Mouse (Mus musculus) gastrocnemius, postnatal 10 days (tissue): ENCODE data around the gene Ruvbl1. TPM values are rescaled to one million over a fixed set of nuclear protein-coding genes. Genes with fewer than 3 reads are reported as not detected.
A peak's percentile ranks its signal among the peaks of the same experiment; 100 is the strongest.

Source experiments
- DNase-seq: peaks from one replicate; pipeline ENCODE4 v3.0.0; 2021; ENCODE audit warnings: mixed read lengths
- total RNA-seq, 2 experiments: library from RNA; stranded (reverse); gene quantifications; 2 replicates each; pipeline ENCODE4 v1.2.3; 2021

Ruvbl1 gene
- total RNA-seq, 2 experiments from 2014 or later: 29.3 to 29.6 TPM

- DNase-seq: no peak
These were observed 28.5 kb downstream of the Ruvbl1 start for GRCm38 (mm10) chr6:88493712-88494111.

DNA sequence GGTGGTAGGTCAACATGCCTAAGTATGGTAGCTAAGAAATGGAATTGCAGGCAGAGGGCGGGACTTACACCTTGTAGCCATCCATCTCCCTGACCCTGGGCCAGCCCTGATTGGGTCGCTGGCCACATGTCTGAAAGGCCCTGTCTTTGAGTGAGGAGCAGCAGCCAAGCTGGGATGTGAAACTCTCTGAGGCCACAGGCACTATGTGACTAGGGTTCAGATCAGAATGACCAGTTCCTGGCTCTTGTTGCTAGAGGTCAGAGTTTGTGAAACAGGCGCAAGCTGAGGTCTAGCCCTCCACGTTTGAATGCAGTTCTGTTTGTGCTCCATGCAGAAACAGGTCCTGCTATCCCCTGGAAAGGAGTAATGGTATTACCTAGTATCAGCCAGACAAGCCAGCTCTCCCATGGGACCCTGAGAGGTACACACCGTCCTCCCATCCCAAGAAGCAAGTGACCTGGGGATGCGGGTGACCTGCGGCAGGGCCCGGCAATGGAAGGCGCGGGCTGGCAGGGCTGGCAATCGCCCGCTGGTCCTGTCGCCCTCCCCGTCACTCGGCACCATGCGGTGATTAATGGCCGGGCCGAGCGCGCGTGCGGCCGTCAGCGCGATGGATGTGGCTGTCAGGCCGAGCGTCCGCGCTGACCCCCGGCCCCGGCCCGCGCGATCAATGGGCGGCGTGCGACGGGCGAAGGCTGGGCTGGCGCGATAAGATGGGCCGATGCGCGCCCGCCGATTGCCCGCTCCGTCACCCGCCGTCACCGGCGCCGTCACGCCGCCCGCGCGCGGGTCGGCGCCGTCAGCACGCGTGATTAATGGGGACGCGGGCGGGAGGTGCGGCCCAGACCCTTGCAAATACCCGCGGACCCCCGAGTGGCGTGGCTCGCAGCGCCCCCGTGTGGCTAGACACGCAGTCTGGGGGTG is 34.5 kb downstream of the Ruvbl1 start:
- DNase-seq: peak; percentile 67

DNA sequence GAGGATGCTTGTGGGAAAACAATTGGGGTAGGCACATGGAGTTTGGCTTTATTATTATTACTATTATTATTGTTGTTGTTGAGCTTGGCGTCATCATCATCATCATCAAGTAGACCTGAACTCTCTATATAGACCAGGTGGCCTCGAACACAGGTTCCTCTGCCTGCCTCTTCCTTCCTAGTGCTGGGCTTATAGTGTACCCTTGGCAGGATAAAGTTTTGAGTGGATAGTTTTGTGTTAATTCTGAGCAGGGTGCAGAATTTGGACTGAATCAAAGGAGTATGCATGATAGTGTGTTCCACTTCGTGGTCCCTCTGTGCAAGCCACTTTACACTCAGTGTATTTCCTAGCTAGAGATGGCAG is 35.2 kb downstream of the Ruvbl1 start:
- DNase-seq: no peak

DNA sequence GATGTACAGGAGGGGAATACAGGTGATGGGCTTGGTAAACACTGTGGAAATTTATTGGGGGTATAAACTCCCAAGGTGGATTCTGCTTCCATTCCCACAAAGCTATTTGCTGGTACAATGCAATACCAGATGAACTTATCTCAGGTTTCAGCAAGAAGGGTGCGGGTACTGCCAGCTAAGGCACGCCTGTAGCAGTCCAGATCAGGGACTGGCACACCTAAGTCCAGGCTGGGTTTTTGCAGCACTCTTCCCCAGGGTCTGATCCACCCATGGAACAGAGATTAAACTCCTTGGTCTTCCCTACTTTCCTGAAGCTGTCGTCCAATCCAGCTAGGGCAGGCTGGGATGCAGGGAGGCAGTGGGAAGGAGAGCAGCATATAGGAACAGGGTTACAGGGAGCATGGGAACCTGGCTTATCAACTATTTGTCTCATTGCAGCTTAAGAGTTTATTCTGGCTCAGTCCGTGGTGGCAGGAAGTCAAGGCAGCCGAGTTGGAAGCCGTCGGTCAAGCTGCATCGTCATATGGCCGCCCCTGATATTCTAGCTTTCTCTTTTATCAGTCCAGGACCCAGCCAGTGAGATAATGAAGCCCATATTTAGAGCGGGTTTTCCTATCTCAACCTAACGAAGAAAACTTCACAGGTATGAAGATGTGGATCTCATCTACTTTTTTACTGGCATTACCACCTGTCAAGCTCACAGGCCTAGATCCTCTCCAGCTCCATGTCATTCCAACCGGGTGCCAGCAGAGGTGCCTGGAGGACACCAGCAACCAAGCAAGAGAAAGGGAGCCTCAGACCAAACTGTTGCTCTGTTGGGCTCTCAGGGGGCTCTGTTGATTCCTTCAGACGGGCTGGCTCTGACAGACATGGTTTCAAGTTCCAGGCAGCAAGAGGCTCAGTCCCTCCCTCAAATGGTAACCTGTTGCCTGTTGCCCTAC is 37.1 kb downstream of the Ruvbl1 start:
- DNase-seq: no peak

- DNase-seq: no peak
These were observed 37.8 kb downstream of the Ruvbl1 start for GRCm38 (mm10) chr6:88503044-88503443.

DNA sequence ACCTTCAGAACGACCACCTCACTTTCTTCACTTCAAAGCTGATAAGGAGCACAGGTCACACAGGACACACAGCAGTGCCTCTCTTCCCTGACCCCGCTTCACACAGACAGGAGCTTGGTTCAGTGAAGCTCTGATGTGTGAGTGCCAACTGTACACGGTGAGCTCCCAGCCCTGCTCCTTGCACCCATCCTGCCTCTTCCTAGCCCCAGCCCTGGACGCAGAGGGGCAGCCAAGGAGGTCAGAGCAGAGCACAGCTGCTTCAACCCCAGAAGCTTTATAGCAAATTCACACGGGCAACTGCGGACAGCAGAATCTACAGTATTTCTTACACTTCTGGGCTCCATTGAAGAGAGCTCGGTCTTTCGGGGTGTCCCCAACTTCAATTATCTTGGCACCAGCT is 48.8 kb downstream of the Ruvbl1 start:
- no peak for DNase-seq

- no peak for DNase-seq
These were observed 49.3 kb downstream of the Ruvbl1 start for GRCm38 (mm10) chr6:88514546-88514945.

GRCm38 (mm10) chr6:88515971-88516370 is 50.8 kb downstream of the Ruvbl1 start:
- DNase-seq: no peak

DNA sequence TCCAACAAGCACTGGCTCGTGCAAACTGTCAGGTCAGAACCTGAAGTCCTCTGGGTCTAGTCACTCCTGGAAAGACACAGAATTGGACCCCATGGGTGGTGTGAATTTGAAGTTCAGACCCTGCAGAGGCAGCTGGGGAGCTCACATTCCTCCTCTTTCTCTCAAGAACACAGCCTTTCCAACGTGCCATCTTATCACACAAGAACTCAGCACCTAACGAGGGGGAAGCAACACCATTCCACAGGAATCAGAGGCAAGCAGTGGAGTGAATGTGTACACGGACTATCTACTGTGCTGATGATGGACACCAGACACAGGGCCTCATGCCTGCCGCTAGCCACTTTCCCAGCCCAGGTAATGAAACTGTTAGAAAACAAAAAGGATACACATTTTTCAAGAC is 51.5 kb downstream of the Ruvbl1 start:
- DNase-seq: no peak

DNA sequence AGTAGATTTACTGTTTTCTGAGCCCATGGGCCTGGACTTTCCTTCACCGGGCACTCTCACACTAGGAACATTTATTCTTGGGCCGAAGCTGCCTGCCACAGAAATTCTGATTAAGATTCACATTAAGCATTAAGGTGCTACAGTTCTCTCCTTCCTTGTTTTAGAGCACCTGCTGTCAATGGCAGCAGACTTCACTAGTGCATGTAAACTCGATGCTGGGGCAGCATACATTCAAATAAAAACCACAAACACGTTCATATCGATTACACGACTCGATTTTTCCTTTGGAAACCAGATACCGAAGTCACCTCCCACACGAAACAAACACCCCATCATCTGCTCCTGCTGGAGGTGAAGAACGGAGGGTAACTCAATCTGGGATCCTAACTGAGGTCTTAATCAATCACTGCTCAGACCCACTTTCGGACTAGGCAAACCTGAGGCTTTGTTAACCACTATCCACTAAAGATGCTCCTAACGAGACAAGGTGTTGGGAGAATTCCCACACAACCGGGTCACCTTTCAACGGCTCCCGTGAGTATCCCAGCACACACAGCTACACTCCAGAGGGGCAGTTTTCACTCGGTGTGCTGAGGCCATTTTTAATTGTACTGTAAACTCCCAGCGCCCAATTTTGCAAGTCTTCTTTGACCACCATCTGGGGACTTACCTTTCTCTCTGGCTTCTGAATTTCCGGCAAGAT is 52.6 kb downstream of the Ruvbl1 start:
- no peak for DNase-seq

- DNase-seq: peak; percentile 92
These were observed 53.4 kb downstream of the Ruvbl1 start, which contains the start of gene Sec61a1 for GRCm38 (mm10) chr6:88518404-88519263. Sec61a1 (minus strand) TSS chr6:88518905.

DNA sequence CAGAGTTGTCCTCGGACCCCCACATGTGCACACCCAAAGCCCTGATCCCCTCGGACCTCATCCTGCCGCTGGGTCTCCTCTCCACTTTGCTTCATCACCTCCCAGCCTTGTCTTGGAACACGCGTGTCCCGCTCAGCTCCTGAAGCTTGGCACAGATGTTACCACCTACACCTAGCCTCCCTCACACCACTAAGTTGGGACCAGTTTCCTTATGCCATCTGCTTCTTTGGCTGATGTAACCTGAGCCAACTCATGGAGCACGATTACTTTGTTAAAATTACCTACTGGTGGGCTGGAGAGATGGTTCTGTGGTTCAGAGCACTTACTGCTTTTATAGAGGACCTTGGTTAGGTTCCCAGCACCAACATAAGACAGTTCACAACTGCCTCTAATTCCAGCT is 56.6 kb downstream of the Ruvbl1 start:
- DNase-seq: no peak

DNA sequence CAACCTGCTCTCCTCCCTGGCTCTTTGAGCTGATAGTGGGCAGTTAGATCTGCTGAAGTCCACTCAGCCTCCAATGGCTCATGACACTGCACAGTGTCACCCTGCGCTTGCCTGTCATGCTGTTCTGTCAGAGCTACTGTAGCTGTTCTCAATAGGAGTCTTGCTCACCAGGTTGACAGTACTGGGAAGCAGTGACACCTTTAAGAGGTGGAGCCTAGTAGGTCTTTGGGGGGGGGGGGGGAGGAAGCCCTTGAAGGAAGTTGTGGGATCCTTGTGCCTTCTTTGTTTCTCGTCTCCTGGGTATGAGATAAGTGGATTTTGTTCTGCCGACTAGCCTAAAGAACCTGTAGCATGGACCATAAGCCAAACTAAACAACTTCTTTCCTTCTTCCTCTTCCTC is 57.4 kb downstream of the Ruvbl1 start:
- no peak for DNase-seq

- DNase-seq: no peak
These were observed 57.8 kb downstream of the Ruvbl1 start for GRCm38 (mm10) chr6:88523043-88523442.

DNA sequence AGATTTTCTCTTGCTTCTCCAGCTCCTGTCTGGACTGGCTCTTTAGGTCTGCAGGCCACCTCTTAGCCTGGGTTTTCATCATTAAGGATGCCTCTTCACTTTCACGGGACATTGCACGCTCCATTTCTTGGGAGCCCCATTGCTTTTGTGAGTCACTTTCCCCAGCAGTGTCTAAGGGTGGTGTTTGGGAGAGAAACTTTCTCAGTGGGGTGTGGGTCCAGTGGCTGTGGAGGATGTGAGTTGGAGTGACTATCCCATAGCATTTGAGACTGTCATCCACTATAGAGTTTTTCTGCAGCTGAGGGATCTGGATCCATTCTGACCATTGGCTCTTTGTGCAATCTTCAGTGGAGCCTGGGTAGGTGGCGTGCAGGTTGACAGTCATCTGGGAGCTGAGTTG is 58.2 kb downstream of the Ruvbl1 start:
- no peak for DNase-seq

DNA sequence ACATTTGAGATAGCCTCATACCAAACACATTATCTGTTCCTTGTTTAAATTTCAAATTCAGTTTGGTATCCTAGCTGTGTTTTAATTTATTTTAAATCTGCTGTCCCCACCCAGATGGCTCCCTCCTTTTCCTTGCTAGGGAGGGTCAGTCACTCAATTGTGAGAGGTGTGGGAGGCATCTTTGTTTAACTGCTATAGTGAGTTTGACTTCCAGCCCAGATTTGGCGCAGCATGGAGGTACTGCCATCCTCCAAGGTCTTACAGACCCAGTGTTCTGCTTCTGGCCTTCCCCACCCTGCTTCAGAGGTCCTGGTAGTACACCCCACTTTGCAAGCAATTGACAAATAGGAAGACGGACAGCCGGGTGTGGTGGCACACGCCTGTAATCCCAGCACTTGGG is 58.8 kb downstream of the Ruvbl1 start:
- DNase-seq: no peak

DNA sequence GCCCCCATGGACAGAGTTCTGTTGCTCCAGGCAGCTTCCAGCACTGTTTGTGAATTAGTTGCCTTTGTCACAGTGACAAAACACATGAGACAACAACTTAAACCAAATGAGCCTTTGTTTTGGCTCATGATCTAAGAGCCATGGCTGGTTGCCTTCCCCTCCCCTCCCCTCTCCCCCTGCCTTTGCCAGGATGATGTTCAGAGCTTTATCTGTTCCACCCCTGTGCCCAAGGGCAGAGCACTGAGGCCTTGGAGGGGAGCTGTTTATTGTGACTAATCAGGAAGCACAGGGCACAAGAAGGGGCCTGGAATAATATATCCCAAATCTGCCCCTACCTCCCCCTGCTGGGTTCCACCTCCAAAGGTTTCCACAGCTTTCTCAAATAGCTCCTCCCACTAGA is 65.1 kb downstream of the Ruvbl1 start:
- no peak for DNase-seq

DNA sequence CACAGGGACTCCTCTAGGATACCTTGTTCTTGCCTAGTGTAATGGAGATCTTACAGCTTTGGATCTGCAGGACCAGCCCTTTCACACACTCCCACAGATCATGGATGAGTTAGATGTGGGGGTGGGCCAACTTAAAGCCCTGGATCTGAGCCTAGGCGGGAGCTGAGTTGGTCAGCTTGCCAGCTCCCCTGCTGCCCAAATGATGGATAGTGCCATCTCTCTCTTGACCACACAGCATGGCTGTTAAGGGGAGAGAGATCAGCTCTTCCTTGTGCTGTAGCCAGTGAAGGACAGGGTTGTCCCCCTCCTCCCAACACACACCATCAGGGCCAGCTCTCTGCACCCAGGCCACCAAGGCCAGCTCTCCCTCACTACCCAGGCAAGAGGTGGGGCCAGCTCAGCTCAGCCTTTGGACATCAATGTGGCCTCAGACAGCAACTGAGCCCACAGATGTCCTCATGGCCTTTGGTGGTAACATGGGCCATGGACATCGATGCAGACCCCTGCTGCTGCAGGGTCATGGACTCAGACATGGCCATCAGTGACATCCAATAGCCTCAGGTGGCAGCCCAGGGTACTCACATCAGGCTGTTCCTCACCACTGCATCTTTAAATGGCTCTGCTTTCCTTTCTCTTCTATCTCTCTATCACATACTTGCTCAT is 75.0 kb downstream of the Ruvbl1 start:
- DNase-seq: no peak

DNA sequence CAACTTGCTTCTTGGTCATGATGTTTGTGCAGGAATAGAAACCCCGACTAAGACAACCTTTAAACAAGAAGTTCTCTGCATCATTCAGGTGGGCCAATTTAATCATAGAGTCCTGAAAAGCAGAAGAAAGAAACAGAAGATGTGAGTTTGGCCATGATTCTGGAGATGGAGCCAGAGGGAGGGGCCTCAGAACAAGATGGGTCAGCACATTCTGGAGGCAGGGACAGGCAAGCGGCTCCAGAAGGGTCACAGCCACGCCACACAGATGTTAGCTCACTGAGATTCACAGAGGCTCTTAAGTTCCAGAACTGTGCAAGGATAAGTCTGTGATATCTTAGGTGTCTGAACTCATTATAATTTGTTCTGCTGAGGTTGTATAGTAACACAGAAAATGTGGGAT is 79.0 kb downstream of the Ruvbl1 start:
- no peak for DNase-seq

DNA sequence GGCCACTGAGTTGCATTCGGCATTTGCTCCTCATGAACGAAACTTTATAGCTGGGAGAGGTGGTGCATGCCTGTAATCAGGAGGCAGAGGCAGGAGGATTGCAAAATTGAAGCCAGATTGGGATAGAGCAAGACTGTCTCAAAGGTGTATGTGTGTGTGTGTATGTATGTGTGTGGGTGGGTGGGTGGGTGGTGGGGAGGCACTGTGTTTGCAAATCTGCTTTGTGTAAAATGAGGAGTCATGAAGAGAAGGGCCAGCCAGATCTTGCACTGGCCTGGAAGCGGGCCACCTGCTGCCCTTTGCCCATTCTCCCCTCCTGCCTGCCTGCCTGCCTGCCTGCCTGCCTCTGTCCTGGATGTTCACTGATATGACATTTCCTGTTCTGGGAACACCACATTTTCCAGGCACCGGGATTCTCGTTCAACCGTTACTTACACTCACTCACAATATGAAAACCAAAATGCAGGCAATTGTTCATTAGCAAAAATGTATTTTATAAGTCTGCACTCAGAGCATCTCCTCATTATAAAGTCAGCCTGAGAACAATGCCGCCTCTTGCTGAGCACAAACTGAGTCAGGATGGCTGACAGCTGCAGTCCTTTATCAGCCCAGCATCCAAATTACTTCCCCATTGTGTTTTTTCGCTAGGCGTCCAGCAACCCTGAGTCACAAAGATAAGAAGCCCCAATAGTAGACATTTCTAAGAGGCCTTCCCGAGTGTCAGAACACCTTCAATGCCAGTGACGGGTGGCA is 79.6 kb downstream of the Ruvbl1 start:
- DNase-seq: no peak
